Mouse (Mus musculus): ENCODE measurements around the gene Tlr13. TPM values are rescaled to one million over a fixed set of nuclear protein-coding genes. Genes with fewer than 3 reads are reported as not detected.

The Tlr13 gene
- polyA plus RNA-seq, 1 experiment from 2014 or later, result 0.31 TPM

DNA sequence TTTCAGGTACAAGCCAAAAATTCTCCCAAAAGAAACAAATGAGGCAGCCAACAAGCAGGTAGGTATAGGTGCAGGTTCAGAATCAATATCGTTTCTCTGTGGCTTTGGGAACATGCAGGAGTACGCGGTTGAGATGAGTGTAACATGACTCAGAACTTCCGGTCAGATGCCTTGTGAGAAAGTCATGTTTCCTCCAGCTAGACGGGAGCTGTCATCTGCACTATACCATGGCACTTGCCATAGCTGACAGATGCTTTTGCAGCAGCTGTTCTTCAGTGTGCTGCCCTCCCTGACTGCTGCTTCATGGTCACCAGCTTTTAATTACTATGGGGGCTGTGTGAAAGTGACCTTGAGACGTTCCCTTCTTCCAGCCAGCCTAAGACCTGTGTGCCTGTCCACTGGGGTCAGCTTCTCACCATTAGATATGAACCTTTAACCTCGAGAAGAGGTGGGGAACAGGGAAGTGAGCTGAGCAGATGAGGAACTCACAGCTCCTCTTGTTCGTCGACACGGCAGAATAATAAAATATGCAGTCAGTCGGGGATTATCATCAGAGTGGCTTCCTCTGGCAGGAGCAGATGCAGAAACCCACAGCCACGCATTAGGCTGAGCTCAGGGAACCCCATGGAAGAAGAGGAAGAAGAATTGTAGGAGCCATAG is 7.0 kb upstream of the Tlr13 start:
- Histone ChIP-seq H3K9ac (ENCODE audit: low read depth, low read length) (no peak overlapping the region), H3K4me1 (ENCODE audit: control insufficient read depth, insufficient read depth, low read length) (peaks cover 4% of the 10 kb centered on the region; the same call in 1 of the 2 replicates), H3K36me3 (ENCODE audit: control insufficient read depth, insufficient read depth, low read length) (no peaks in the 10 kb centered on the region), H3K4me3 (ENCODE audit: low read depth, low read length) (no peak overlapping the region), H3K4me2 (peak overlapping the region; percentile 12), H3K9me3 (replicated peaks; ENCODE audit: control insufficient read depth, low read length) (no peaks in the 10 kb centered on the region), H3K27me3 (ENCODE audit: control insufficient read depth, insufficient read depth, low read length) (no peaks in the 10 kb centered on the region), H3K27ac (ENCODE audit: low read depth, low read length) (0 out of 2 replicates have a peak overlapping the region, but pooled peaks have one; percentile 5)
- ATAC-seq (replicated peaks; ENCODE audit: insufficient number of reproducible peaks, low FRiP score, low TSS enrichment), result no peak; the same call in 1 of the 2 replicates
- WGBS (ENCODE audit: insufficient replicate concordance), result 48% methylated on average over 12 of the region's 12 CpGs

DNA sequence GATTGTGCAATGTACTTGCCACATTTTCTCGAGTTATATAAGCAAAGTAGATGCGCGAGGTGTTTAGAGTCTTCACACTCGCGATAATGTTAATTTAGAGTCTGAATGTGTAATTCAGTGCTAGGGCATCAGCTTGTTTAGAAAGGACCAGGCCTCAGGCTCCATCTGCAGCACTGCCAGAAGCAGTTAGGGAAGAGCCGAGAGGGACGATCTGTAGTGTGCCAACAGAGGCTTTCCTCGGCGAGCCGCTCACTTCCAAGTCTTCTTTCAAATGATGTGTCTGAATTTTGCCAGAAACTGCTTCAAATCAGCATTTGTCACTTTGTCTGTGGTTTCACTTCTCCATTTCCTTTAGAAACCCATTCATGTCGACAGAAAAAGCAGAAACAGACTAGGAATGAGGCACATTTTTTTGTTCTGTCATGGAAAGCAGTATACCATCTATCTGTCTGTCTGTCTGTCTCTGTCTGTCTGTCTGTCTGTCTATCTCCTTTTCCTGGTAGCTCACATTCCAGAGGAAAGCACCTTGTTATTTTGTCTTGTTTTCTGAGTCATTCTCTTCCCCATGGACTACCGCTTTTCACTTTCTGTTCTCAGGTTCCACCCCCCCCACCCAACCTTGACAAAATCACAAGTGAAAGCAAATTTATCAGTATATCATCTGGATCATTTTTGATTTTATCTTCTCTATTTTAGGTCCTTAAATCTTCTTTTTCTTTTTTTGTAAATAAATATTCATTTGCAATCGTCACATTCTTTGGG is 3.5 kb upstream of the Tlr13 start:
- 76% methylated on average over 13 of the region's 13 CpGs for WGBS (ENCODE audit: insufficient replicate concordance)
- Histone ChIP-seq H3K4me2 (no peak overlapping the region), H3K4me3 (ENCODE audit: low read depth, low read length) (no peak overlapping the region), H3K27ac (ENCODE audit: low read depth, low read length) (no peak overlapping the region), H3K9me3 (replicated peaks; ENCODE audit: control insufficient read depth, low read length) (no peaks in the 10 kb centered on the region), H3K9ac (ENCODE audit: low read depth, low read length) (no peak overlapping the region), H3K36me3 (ENCODE audit: control insufficient read depth, insufficient read depth, low read length) (no peaks in the 10 kb centered on the region), H3K4me1 (ENCODE audit: control insufficient read depth, insufficient read depth, low read length) (peaks cover 4% of the 10 kb centered on the region; the same call in 1 of the 2 replicates), H3K27me3 (ENCODE audit: control insufficient read depth, insufficient read depth, low read length) (no peaks in the 10 kb centered on the region)
- ATAC-seq (replicated peaks; ENCODE audit: insufficient number of reproducible peaks, low FRiP score, low TSS enrichment), result no peak

GRCm38 (mm10) chrX:106148185-106148584 is 5.2 kb downstream of the Tlr13 start:
- H3K9me3 ChIP-seq (replicated peaks; ENCODE audit: control insufficient read depth, low read length), result no peaks in the 10 kb centered on the region
- no peaks in the 10 kb centered on the region for H3K36me3 ChIP-seq (ENCODE audit: control insufficient read depth, insufficient read depth, low read length)
- WGBS (ENCODE audit: insufficient replicate concordance), result 78% methylated on average over 1 of the region's 1 CpGs
- no peak overlapping the region for H3K9ac ChIP-seq (ENCODE audit: low read depth, low read length)
- H3K27ac ChIP-seq (ENCODE audit: low read depth, low read length), result no peak overlapping the region
- ATAC-seq (replicated peaks; ENCODE audit: insufficient number of reproducible peaks, low FRiP score, low TSS enrichment), result no peak
- H3K4me1 ChIP-seq (ENCODE audit: control insufficient read depth, insufficient read depth, low read length), result no peaks in the 10 kb centered on the region
- no peak overlapping the region for H3K4me3 ChIP-seq (ENCODE audit: low read depth, low read length)
- H3K4me2 ChIP-seq, result no peak overlapping the region
- H3K27me3 ChIP-seq (ENCODE audit: control insufficient read depth, insufficient read depth, low read length), result no peaks in the 10 kb centered on the region

- H3K4me3 ChIP-seq (ENCODE audit: low read depth, low read length), result no peak overlapping the region
- H3K27ac ChIP-seq (ENCODE audit: low read depth, low read length), result no peak overlapping the region
- no peaks in the 10 kb centered on the region for H3K9me3 ChIP-seq (replicated peaks; ENCODE audit: control insufficient read depth, low read length)
- H3K4me1 ChIP-seq (ENCODE audit: control insufficient read depth, insufficient read depth, low read length), result no peaks in the 10 kb centered on the region
- no peak for ATAC-seq (replicated peaks; ENCODE audit: insufficient number of reproducible peaks, low FRiP score, low TSS enrichment)
- H3K9ac ChIP-seq (ENCODE audit: low read depth, low read length), result no peak overlapping the region
- H3K27me3 ChIP-seq (ENCODE audit: control insufficient read depth, insufficient read depth, low read length), result no peaks in the 10 kb centered on the region
- H3K4me2 ChIP-seq, result no peak overlapping the region
- WGBS (ENCODE audit: insufficient replicate concordance), result 75% methylated on average over 3 of the region's 3 CpGs
- no peaks in the 10 kb centered on the region for H3K36me3 ChIP-seq (ENCODE audit: control insufficient read depth, insufficient read depth, low read length)
These were observed 6.5 kb downstream of the Tlr13 start for GRCm38 (mm10) chrX:106149460-106149859.

GRCm38 (mm10) chrX:106154180-106154586 is 11.2 kb downstream of the Tlr13 start:
- Histone ChIP-seq H3K9me3 (replicated peaks; ENCODE audit: control insufficient read depth, low read length) (no peaks in the 10 kb centered on the region), H3K9ac (ENCODE audit: low read depth, low read length) (no peak overlapping the region), H3K27me3 (ENCODE audit: control insufficient read depth, insufficient read depth, low read length) (no peaks in the 10 kb centered on the region), H3K4me2 (no peak overlapping the region), H3K36me3 (ENCODE audit: control insufficient read depth, insufficient read depth, low read length) (no peaks in the 10 kb centered on the region), H3K4me1 (ENCODE audit: control insufficient read depth, insufficient read depth, low read length) (no peaks in the 10 kb centered on the region), H3K27ac (ENCODE audit: low read depth, low read length) (no peak overlapping the region), H3K4me3 (ENCODE audit: low read depth, low read length) (no peak overlapping the region)
- ATAC-seq (replicated peaks; ENCODE audit: insufficient number of reproducible peaks, low FRiP score, low TSS enrichment), result no peak

- ATAC-seq (replicated peaks; ENCODE audit: insufficient number of reproducible peaks, low FRiP score, low TSS enrichment), result no peak
- WGBS (ENCODE audit: insufficient replicate concordance), result 67% methylated on average over 4 of the region's 4 CpGs
- H3K4me3 ChIP-seq (ENCODE audit: low read depth, low read length), result no peak overlapping the region
- H3K4me1 ChIP-seq (ENCODE audit: control insufficient read depth, insufficient read depth, low read length), result no peaks in the 10 kb centered on the region
- no peaks in the 10 kb centered on the region for H3K9me3 ChIP-seq (replicated peaks; ENCODE audit: control insufficient read depth, low read length)
- no peaks in the 10 kb centered on the region for H3K27me3 ChIP-seq (ENCODE audit: control insufficient read depth, insufficient read depth, low read length)
- H3K9ac ChIP-seq (ENCODE audit: low read depth, low read length), result no peak overlapping the region
- H3K27ac ChIP-seq (ENCODE audit: low read depth, low read length), result no peak overlapping the region
- H3K36me3 ChIP-seq (ENCODE audit: control insufficient read depth, insufficient read depth, low read length), result no peaks in the 10 kb centered on the region
- H3K4me2 ChIP-seq, result no peak overlapping the region
These were observed 12.9 kb downstream of the Tlr13 start for GRCm38 (mm10) chrX:106155892-106156291.

GRCm38 (mm10) chrX:106163995-106164394 is 21.0 kb downstream of the Tlr13 start:
- Histone ChIP-seq H3K27me3 (ENCODE audit: control insufficient read depth, insufficient read depth, low read length) (no peaks in the 10 kb centered on the region), H3K4me2 (no peak overlapping the region), H3K4me3 (ENCODE audit: low read depth, low read length) (no peak overlapping the region), H3K36me3 (ENCODE audit: control insufficient read depth, insufficient read depth, low read length) (no peaks in the 10 kb centered on the region), H3K27ac (ENCODE audit: low read depth, low read length) (no peak overlapping the region), H3K9ac (ENCODE audit: low read depth, low read length) (no peak overlapping the region), H3K4me1 (ENCODE audit: control insufficient read depth, insufficient read depth, low read length) (no peaks in the 10 kb centered on the region), H3K9me3 (replicated peaks; ENCODE audit: control insufficient read depth, low read length) (no peaks in the 10 kb centered on the region)
- no peak for ATAC-seq (replicated peaks; ENCODE audit: insufficient number of reproducible peaks, low FRiP score, low TSS enrichment)
- 45% methylated on average over 5 of the region's 5 CpGs for WGBS (ENCODE audit: insufficient replicate concordance)

GRCm38 (mm10) chrX:106164555-106164954 is 21.6 kb downstream of the Tlr13 start:
- ATAC-seq (replicated peaks; ENCODE audit: insufficient number of reproducible peaks, low FRiP score, low TSS enrichment), result no peak
- 69% methylated on average over 5 of the region's 5 CpGs for WGBS (ENCODE audit: insufficient replicate concordance)
- Histone ChIP-seq H3K4me3 (ENCODE audit: low read depth, low read length) (no peak overlapping the region), H3K4me2 (no peak overlapping the region), H3K9me3 (replicated peaks; ENCODE audit: control insufficient read depth, low read length) (no peaks in the 10 kb centered on the region), H3K27me3 (ENCODE audit: control insufficient read depth, insufficient read depth, low read length) (no peaks in the 10 kb centered on the region), H3K4me1 (ENCODE audit: control insufficient read depth, insufficient read depth, low read length) (no peaks in the 10 kb centered on the region), H3K9ac (ENCODE audit: low read depth, low read length) (no peak overlapping the region), H3K36me3 (ENCODE audit: control insufficient read depth, insufficient read depth, low read length) (no peaks in the 10 kb centered on the region), H3K27ac (ENCODE audit: low read depth, low read length) (no peak overlapping the region)

DNA sequence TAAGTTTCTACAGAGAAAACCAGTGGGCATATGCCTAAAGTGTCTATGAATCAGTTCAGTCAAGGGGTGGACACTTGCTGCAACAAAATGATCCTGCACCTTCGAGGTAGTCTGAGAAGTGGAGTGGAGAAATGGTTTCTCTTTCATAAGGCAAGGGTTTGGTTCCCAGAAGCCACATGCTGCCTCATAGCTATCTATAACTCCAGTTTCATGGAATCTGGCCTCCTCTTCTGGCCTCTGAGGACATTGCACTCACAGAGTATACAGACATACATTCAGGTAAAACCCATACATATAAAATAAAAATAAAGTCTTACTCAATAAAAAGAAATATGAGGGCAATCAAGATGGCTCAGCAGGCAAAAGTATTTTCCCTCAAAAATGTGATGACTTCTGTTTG is 22.1 kb downstream of the Tlr13 start:
- no peak overlapping the region for H3K27ac ChIP-seq (ENCODE audit: low read depth, low read length)
- H3K4me2 ChIP-seq, result no peak overlapping the region
- H3K9ac ChIP-seq (ENCODE audit: low read depth, low read length), result no peak overlapping the region
- no peaks in the 10 kb centered on the region for H3K27me3 ChIP-seq (ENCODE audit: control insufficient read depth, insufficient read depth, low read length)
- ATAC-seq (replicated peaks; ENCODE audit: insufficient number of reproducible peaks, low FRiP score, low TSS enrichment), result no peak
- no peak overlapping the region for H3K4me3 ChIP-seq (ENCODE audit: low read depth, low read length)
- no peaks in the 10 kb centered on the region for H3K9me3 ChIP-seq (replicated peaks; ENCODE audit: control insufficient read depth, low read length)
- WGBS (ENCODE audit: insufficient replicate concordance), result 69% methylated on average over 1 of the region's 1 CpGs
- H3K4me1 ChIP-seq (ENCODE audit: control insufficient read depth, insufficient read depth, low read length), result no peaks in the 10 kb centered on the region
- H3K36me3 ChIP-seq (ENCODE audit: control insufficient read depth, insufficient read depth, low read length), result no peaks in the 10 kb centered on the region
